Mouse (Mus musculus) lung, embryonic 15.5 days (tissue): ENCODE results near the gene Gm21915. TPM values are rescaled to one million over a fixed set of nuclear protein-coding genes. Genes with fewer than 3 reads are reported as not detected.

Source experiments
- ATAC-seq: fragments of 200-750 bp; cut with Nextera tagmentation; 2 replicates; pipeline ENCODE4 v1.8.0; 2017; ENCODE audit warnings: moderate number of reproducible peaks, borderline replicate concordance; ENCODE audit not compliant: low FRiP score, low TSS enrichment; ENCODE audit errors: extremely low read depth
- H3K27ac ChIP-seq: fragments of 300-500 bp; sonication (generic); 2 replicates; pipeline ENCODE4 v1.5.1; 2015; ENCODE audit warnings: moderate library complexity, mild to moderate bottlenecking, inconsistent platforms
- H3K27me3 ChIP-seq: fragments of 300-500 bp; sonication (generic); 2 replicates; pipeline ENCODE4 v1.6.1; 2015; ENCODE audit warnings: inconsistent platforms
- H3K36me3 ChIP-seq: fragments of 300-500 bp; sonication (generic); 2 replicates; pipeline ENCODE4 v1.6.1; 2015; ENCODE audit warnings: inconsistent platforms
- H3K4me1 ChIP-seq: fragments of 300-500 bp; sonication (generic); 2 replicates; pipeline ENCODE4 v1.6.1; 2015; ENCODE audit warnings: inconsistent platforms
- H3K4me2 ChIP-seq: fragments of 300-500 bp; sonication (generic); 2 replicates; pipeline ENCODE4 v1.6.1; 2015; ENCODE audit warnings: inconsistent platforms, mild to moderate bottlenecking, moderate library complexity
- H3K4me3 ChIP-seq: fragments of 300-500 bp; sonication (generic); 2 replicates; pipeline ENCODE4 v1.5.1; 2015; ENCODE audit warnings: mild to moderate bottlenecking, inconsistent platforms
- H3K9ac ChIP-seq: fragments of 300-500 bp; sonication (generic); 2 replicates; pipeline ENCODE4 v1.6.1; 2015; ENCODE audit warnings: inconsistent platforms
- H3K9me3 ChIP-seq: fragments of 300-500 bp; sonication (generic); 2 replicates; pipeline ENCODE4 v1.6.1; 2016; ENCODE audit warnings: inconsistent platforms
- WGBS: fragments of 180-500 bp; shearing (Covaris S2); methylation state at CpG from one replicate; pipeline ENCODE4 v1.1.7; 2015; 5-methylcytosine and 5-hydroxymethylcytosine counted together
- polyA plus RNA-seq: library from polyadenylated mRNA; unstranded; fragments of >200 nt; fragmentation: Nextera tagmentation; extraction: Ambion mirVana; gene quantifications from 2 replicates; pipeline ENCODE4 v1.2.1, GENCODE M21; 2015

Gm21915 gene
- polyA plus RNA-seq, result not detected in 2 replicates

GRCm38 (mm10) chr9:40670313-40670712 is at the start of gene Gm21915:
TSS of gene Gm21915 (plus strand) at chr9:40670613.
- WGBS, result 82% methylated on average over 3 of the region's 3 CpGs
- H3K4me1 ChIP-seq, result peaks cover 4% of the 10 kb centered on the region

GRCm38 (mm10) chr9:40622265-40622664 is 48.1 kb upstream of the Gm21915 start:
- Histone ChIP-seq H3K4me2 (no peak overlapping the region), H3K27me3 (no peaks in the 10 kb centered on the region), H3K27ac (no peak overlapping the region), H3K36me3 (no peaks in the 10 kb centered on the region), H3K4me1 (peaks cover 8% of the 10 kb centered on the region), H3K9ac (no peak overlapping the region), H3K4me3 (no peak overlapping the region), H3K9me3 (no peaks in the 10 kb centered on the region)
- 86% methylated on average over 3 of the region's 3 CpGs for WGBS
- no peak for ATAC-seq

More at GRCm38 (mm10) chr9:40670313-40670712, at the start of gene Gm21915:
- Histone ChIP-seq H3K4me3 (no peak within 1 kb of the TSS), H3K36me3 (no peaks in the 10 kb centered on the region), H3K27me3 (no peaks in the 10 kb centered on the region), H3K27ac (no peak within 1 kb of the TSS), H3K9ac (no peak within 1 kb of the TSS), H3K4me2 (no peak within 1 kb of the TSS), H3K9me3 (no peaks in the 10 kb centered on the region)
- no peak for ATAC-seq

- H3K27ac ChIP-seq, result no peak overlapping the region
- H3K27me3 ChIP-seq, result no peaks in the 10 kb centered on the region; the same call in 1 of the 2 replicates
- no peak overlapping the region for H3K4me2 ChIP-seq
- no peaks in the 10 kb centered on the region for H3K9me3 ChIP-seq
- H3K9ac ChIP-seq, result no peak overlapping the region
- no peak overlapping the region for H3K4me3 ChIP-seq
- no peak for ATAC-seq
- no peaks in the 10 kb centered on the region for H3K36me3 ChIP-seq
- peaks cover 3% of the 10 kb centered on the region; the same call in 1 of the 2 replicates for H3K4me1 ChIP-seq
- WGBS, result 82% methylated on average over 4 of the region's 4 CpGs
These were observed 47.6 kb upstream of the Gm21915 start for GRCm38 (mm10) chr9:40622793-40623192.

GRCm38 (mm10) chr9:40625341-40625740 is 45.1 kb upstream of the Gm21915 start:
- no peaks in the 10 kb centered on the region; the same call in 1 of the 2 replicates for H3K27me3 ChIP-seq
- no peak overlapping the region for H3K9ac ChIP-seq
- 65% methylated on average over 3 of the region's 3 CpGs for whole genome bisulfite sequencing
- no peak overlapping the region for H3K27ac ChIP-seq
- no peaks in the 10 kb centered on the region for H3K36me3 ChIP-seq
- no peak overlapping the region for H3K4me2 ChIP-seq
- H3K9me3 ChIP-seq, result no peaks in the 10 kb centered on the region
- ATAC-seq, result no peak
- no peak overlapping the region for H3K4me3 ChIP-seq
- no peaks in the 10 kb centered on the region for H3K4me1 ChIP-seq

- 38% methylated on average over 11 of the region's 11 CpGs for WGBS
- Histone ChIP-seq H3K9me3 (no peaks in the 10 kb centered on the region), H3K4me1 (no peaks in the 10 kb centered on the region), H3K9ac (no peak overlapping the region), H3K4me2 (no peak overlapping the region), H3K27ac (no peak overlapping the region), H3K4me3 (no peak overlapping the region), H3K36me3 (no peaks in the 10 kb centered on the region), H3K27me3 (no peaks in the 10 kb centered on the region; the same call in 1 of the 2 replicates)
- ATAC-seq, result no peak
These were observed 43.8 kb upstream of the Gm21915 start for GRCm38 (mm10) chr9:40626566-40626965.

- H3K9me3 ChIP-seq, result no peaks in the 10 kb centered on the region
- WGBS, result 40% methylated on average over 9 of the region's 9 CpGs
- no peaks in the 10 kb centered on the region; the same call in 1 of the 2 replicates for H3K27me3 ChIP-seq
- no peaks in the 10 kb centered on the region for H3K4me1 ChIP-seq
- no peaks in the 10 kb centered on the region for H3K36me3 ChIP-seq
- no peak overlapping the region for H3K9ac ChIP-seq
- no peak overlapping the region for H3K27ac ChIP-seq
- ATAC-seq, result no peak
- H3K4me2 ChIP-seq, result no peak overlapping the region
- H3K4me3 ChIP-seq, result no peak overlapping the region
These were observed 43.2 kb upstream of the Gm21915 start for GRCm38 (mm10) chr9:40627146-40627713.

- ATAC-seq, result no peak
These were observed 42.0 kb upstream of the Gm21915 start for GRCm38 (mm10) chr9:40628130-40629069.

GRCm38 (mm10) chr9:40629441-40629840 is 41.0 kb upstream of the Gm21915 start:
- Histone ChIP-seq H3K27ac (no peak overlapping the region), H3K9ac (no peak overlapping the region), H3K4me3 (no peak overlapping the region), H3K4me1 (no peaks in the 10 kb centered on the region), H3K9me3 (no peaks in the 10 kb centered on the region), H3K4me2 (no peak overlapping the region), H3K27me3 (no peaks in the 10 kb centered on the region; the same call in 1 of the 2 replicates), H3K36me3 (no peaks in the 10 kb centered on the region)
- WGBS, result 57% methylated on average over 13 of the region's 13 CpGs
- no peak for ATAC-seq

More at GRCm38 (mm10) chr9:40628130-40629069, 42.0 kb upstream of the Gm21915 start:
- H3K4me3 ChIP-seq, result no peak overlapping the region
- no peak overlapping the region for H3K4me2 ChIP-seq
- 66% methylated on average over 20 of the region's 20 CpGs for WGBS
- H3K27ac ChIP-seq, result no peak overlapping the region
- H3K4me1 ChIP-seq, result no peaks in the 10 kb centered on the region
- no peaks in the 10 kb centered on the region for H3K9me3 ChIP-seq
- H3K27me3 ChIP-seq, result no peaks in the 10 kb centered on the region; the same call in 1 of the 2 replicates
- no peak overlapping the region for H3K9ac ChIP-seq
- no peaks in the 10 kb centered on the region for H3K36me3 ChIP-seq

- WGBS, result 45% methylated on average over 6 of the region's 6 CpGs
- Histone ChIP-seq H3K4me1 (no peaks in the 10 kb centered on the region), H3K4me2 (no peak overlapping the region), H3K36me3 (no peaks in the 10 kb centered on the region), H3K27me3 (no peaks in the 10 kb centered on the region; the same call in 1 of the 2 replicates), H3K27ac (no peak overlapping the region), H3K9me3 (no peaks in the 10 kb centered on the region), H3K4me3 (no peak overlapping the region), H3K9ac (no peak overlapping the region)
- no peak for ATAC-seq
These were observed 39.3 kb upstream of the Gm21915 start for GRCm38 (mm10) chr9:40631101-40631500.

GRCm38 (mm10) chr9:40631505-40631904 is 38.9 kb upstream of the Gm21915 start:
- no peak for ATAC-seq
- no peaks in the 10 kb centered on the region for H3K9me3 ChIP-seq
- H3K4me1 ChIP-seq, result no peaks in the 10 kb centered on the region
- no peaks in the 10 kb centered on the region; the same call in 1 of the 2 replicates for H3K27me3 ChIP-seq
- no peaks in the 10 kb centered on the region for H3K36me3 ChIP-seq
- WGBS, result 83% methylated on average over 10 of the region's 10 CpGs
- H3K27ac ChIP-seq, result no peak overlapping the region
- no peak overlapping the region for H3K4me2 ChIP-seq
- H3K9ac ChIP-seq, result no peak overlapping the region
- no peak overlapping the region for H3K4me3 ChIP-seq

- 2% methylated on average over 2 of the region's 2 CpGs for WGBS
- no peaks in the 10 kb centered on the region for H3K36me3 ChIP-seq
- no peak overlapping the region for H3K4me2 ChIP-seq
- no peak for ATAC-seq
- no peak overlapping the region for H3K4me3 ChIP-seq
- H3K27ac ChIP-seq, result no peak overlapping the region
- no peak overlapping the region for H3K9ac ChIP-seq
- no peaks in the 10 kb centered on the region for H3K9me3 ChIP-seq
- no peaks in the 10 kb centered on the region for H3K27me3 ChIP-seq
- peaks cover 3% of the 10 kb centered on the region; the same call in 1 of the 2 replicates for H3K4me1 ChIP-seq
These were observed 34.4 kb upstream of the Gm21915 start for GRCm38 (mm10) chr9:40636054-40636453.
